In genomic region chr10:117657659-117658306, GRCm38 (mm10) we compare ENCODE assay signal across 17 mouse cellular contexts.
"Had no signal": no experiment of that assay in that cellular context is flagged by ENCODE, and none has a peak within 500 bp of the region (broad histone marks: within the 10 kb centered on the region; RNA-seq: fewer than 3 reads in every experiment).

No protein-coding gene starts in this region.

- DNase-seq: retina, postnatal 1 day; right cerebral cortex, adult 18-20 months; right cerebral cortex, postnatal 14 days; right cerebral cortex, postnatal 25 days; right cerebral cortex, postnatal 4 days; spleen, adult 18-20 months; thymus, adult 18-20 months; thymus, adult 2 months; thymus, postnatal 14 days; thymus, postnatal 25 days; thymus, postnatal 36 days; thymus, postnatal 4 days had no signal

- H3K27ac ChIP-seq: neural tube, embryonic 12.5 days; neural tube, embryonic 13.5 days; neural tube, embryonic 15.5 days; stomach, embryonic 15.5 days; stomach, postnatal 0 days had no signal

- H3K4me3 ChIP-seq: neural tube, embryonic 12.5 days; neural tube, embryonic 13.5 days; neural tube, embryonic 15.5 days; stomach, embryonic 15.5 days had no signal
